Mouse (Mus musculus) c-Kit-positive CD71-positive TER-119-positive erythroid progenitor cells, embryonic 14.5 days (primary cell): Measurements from ENCODE around the gene Cyp2j13.
"Not testable (repeated sequence)": the region's sequence is repeated elsewhere in the genome, so short reads cannot be mapped to it uniquely, and the experiment has no call there.

Experiments
- DNase-seq: peaks from one replicate; pipeline ENCODE4 v3.0.0-alpha.2; 2013; ENCODE audit warnings: low spot score

Cyp2j13 gene

DNA sequence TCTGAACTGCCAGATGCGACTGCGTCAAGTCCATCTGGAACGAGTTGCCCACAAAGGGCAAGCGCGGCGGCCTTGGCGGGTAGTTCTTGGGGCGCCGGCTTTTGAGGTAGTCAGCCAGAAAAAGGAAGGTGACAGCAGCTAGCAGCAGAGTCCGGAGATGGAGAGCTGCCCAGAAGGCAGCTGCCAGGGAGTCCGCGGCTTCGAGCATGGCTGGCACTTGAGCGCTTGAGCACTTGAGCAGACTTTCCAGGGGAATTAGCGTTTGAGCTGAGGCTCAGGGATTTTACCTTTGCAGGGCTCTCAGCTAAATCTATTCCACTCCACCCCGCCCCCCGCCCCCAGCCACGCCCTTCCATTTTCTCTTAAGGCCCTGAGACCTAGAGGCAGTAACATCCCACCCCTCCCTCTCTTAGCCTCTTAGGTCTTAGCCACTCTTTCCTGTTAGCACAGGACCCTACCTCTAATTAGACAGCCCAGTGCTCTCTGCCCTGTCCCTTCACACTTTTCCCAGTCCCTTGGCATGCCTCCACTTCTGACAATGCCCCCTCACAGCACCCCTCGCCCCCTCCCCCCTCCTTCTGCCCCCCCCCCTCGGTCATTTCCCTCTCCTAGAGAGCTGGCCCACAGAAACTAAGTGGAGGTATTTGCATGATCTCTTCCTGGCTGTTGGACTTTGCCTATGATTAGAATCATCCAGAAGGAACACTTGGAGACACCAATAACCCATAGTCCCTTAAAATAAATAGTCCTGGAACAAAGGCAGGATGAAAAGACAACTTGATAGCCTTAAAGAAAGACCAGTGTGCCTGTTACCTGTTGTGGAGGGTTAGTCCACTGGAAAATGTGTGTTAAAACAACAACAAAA, at the start of gene Cyp2j13:
Gene Cyp2j13, minus strand, starts transcription at position 286 of the 865 bp plus-strand sequence.
- no peak for DNase-seq

DNA sequence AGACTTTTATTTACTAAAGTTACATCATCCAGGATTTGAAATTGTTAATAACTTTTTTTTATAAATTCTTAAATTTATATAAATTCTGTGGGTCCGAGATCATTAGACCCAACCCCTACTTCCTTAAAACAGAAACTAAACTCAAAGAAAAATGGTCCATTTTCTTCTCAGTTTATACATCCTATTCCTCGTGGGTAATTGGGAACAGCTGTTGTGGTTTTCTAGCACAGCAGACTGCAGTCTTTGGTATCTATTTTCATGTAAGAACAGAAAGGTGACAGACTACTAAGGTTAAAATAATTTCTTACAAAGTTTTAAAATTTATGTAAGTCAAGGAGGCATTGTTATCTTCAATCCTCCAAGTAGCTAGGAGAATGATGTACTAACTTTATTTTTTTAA, 19.5 kb upstream of the Cyp2j13 start:
- DNase-seq: no peak

DNA sequence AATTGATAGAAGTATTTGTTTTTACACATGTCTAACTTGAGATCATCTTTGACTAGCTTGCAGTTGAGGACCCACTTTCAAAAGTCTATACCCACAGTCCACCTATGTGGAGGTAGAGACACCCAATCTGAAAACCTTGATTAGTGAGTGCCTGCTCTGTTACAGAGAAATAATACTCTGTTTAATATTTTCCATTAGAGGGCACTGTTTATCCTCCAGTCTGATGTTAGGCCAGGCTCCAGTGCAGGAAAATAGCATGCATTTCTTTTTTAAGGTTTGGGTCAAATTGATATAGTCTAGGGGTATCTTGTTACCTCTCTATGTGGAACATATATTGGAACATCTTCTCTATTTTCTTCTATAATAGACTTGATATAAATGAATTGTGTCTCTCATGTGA, 14.5 kb upstream of the Cyp2j13 start:
- DNase-seq: no peak

DNA sequence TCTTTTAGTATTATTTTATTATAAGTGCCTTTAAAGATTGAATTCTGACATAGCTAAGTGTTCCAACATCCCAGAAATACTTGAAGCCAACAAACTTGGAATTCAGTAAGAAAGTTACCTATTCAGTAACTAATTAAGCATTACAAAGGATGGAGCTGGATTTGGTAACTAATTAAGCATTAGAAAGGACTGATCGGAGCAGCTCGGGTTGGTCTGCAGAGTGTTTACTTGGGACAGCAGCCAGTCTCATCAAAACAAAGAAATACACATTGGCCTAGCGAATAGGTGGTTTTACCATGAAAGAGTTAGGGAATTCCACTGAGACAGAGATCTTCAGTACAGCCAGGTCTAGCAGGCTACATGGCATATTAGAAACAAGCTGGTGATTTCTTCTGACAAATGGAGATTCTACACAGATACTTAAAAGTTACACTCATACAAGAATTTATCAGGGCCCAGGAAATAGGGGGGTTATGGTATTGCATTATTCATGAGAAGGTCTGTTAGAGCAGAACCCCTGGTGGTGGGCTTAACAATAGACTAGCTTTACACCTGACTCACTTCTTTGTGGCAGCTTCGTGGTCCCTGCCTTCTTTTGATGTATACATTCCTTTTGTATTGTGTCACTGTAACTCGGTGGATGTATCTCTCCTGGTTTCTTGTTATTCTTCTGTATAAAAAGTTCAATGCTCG, 12.2 kb upstream of the Cyp2j13 start:
- DNase-seq: not testable (repeated sequence)

DNA sequence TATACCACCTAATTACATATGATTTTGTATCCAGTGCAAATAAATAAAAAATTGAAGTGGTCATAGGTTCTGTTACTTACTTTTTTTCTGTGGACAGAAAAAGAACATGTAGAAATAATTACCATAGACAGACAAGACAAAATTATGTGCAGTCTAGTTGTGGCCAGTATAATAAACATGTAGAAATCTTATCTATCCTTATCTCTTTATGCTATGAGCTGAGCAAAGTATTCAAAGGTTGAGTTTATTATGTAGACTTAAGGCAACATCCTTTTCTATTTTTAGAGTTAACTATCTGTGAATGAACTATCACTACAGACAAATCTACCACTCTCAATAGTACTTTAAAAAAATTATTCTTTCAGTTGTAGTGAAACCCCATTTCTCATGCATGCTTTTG, 962 bp upstream of the Cyp2j13 start:
- DNase-seq: no peak

DNA sequence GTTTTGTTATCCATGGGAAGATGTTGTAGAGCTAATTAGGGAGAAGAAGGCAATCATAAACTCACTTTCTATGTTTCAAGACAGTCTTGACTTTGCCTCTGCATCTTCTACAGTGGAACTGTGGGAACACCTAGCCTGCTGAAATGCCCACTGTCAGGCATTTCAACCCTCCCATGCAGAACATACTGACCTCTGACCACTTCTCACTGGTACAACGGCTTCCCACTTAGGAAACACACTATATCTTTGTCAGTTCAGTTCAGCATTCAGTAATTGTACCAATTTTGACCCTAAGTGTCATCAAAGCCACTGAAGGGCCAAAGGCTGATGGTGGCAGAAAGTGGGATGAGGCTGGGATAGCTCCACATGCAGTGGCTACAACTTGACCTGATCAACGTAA, 15.3 kb downstream of the Cyp2j13 start:
- no peak for DNase-seq

DNA sequence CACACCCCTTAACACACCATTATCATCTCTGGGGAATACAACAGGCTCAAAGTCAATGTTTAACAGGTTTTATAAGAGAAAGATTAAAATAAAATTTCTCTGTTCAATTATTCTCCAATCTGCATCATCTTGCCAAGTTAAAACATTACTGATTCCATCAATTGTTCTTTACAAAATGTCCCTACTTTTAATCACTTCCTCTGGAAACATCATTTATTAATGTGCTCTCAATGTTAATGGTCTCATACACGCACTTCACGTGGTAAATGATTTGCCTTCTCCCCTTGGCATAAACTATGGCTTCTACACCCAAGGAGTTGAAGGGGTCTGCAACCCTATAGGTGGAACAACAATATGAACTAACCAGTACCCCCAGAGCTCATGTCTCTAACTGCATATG, 17.2 kb downstream of the Cyp2j13 start:
- no peak for DNase-seq

DNA sequence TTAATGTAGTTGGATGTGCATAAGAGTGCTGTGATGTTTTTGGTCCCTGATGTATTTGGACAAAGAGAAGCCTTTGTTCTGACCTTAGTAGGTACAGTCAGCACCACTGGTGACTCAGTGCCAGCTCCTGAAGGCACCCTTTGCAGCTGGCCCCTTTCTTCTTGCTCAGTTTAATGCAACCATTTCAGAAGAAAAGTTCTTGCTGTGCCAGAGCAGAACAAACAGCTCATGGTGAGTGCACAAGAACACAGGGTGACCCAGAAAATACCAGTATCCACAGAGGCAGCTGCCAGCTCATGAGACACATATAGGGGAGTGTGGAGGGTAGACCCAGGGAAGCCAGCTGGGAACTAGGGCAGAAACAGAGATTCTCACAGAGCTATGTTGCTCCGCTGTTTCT, 48.9 kb downstream of the Cyp2j13 start:
- DNase-seq: no peak

DNA sequence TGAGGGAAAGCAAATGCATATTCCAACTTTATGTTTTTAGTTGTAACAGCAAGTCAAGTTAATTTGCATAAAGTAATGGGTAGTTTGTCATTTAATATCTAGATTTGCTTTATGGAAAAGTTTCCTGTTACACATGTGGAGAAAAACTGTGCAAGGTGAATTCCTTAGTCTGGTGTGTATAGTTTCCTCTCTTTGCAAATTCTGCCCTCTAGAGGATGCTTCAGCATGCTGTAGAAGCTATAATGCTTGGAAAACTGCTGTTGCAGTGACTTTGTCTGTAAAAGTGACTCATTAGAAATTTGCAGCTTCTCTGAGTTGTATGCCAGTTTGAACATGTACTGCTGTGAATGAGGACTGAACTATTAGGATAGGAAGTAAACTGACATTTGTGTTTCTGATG, 54.5 kb downstream of the Cyp2j13 start:
- no peak for DNase-seq

DNA sequence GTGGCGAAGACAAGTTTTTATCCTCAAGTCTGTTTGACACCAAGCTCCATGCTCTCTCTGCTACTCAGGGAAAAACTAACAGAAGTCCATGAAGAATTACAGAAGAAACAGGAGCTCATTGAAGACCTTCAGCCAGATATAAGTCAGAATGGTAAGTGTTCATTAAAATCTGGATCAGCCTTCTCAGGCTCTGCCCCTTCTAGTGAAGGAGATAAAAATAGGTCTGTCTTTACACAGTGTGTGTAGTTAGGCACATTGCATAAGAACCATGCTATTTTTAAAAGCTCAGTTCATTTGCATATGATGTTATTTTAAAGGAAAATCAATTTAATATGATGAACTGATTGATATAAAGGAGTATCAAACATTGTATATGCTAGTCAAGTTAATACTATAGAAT, 60.5 kb downstream of the Cyp2j13 start:
- no peak for DNase-seq

DNA sequence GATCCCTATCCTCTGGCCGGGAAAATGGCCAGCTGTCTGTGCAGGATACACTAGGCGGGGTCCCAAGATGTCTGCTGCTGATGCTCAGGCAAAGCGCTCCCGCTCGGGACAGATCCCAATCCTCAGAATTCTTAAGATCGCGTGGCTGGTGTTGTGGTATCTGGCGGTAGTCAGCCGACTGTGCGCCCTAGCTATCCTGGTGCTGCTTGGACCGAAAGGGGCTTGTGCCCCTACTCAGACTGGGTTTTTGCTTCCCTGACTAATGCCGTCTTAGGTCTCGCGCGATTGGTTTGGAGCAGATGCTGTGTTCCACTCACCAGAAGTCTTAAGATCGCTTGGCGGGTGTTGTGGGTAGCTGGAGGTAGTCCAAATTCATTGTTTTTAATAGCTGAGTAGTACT, 95.1 kb downstream of the Cyp2j13 start:
- not testable (repeated sequence) for DNase-seq
